Mouse (Mus musculus) forebrain, postnatal 0 days (tissue): ENCODE results near the gene Actr1a. TPM values are rescaled to one million over a fixed set of nuclear protein-coding genes. Genes with fewer than 3 reads are reported as not detected.

Experiments used
- ATAC-seq: fragments of 200-750 bp; cut with Nextera tagmentation; 2 replicates; pipeline ENCODE4 v1.8.0; 2017; ENCODE audit warnings: mild to moderate bottlenecking, moderate library complexity
- DNase-seq: peaks from one replicate; pipeline ENCODE4 v3.0.0-alpha.2; 2015
- H3K27ac ChIP-seq: fragments of 300-500 bp; sonication (generic); 2 replicates; pipeline ENCODE4 v1.5.1; 2014; ENCODE audit warnings: low read depth, mild to moderate bottlenecking, antibody characterized with exemption, low read length, moderate library complexity, mixed read lengths
- H3K27me3 ChIP-seq: fragments of 300-500 bp; sonication (generic); 2 replicates; pipeline ENCODE4 v1.6.1; 2014; ENCODE audit warnings: mild to moderate bottlenecking, low read length, mixed read lengths; ENCODE audit not compliant: insufficient read depth
- H3K36me3 ChIP-seq: fragments of 300-500 bp; sonication (generic); 2 replicates; pipeline ENCODE4 v1.6.1; 2014; ENCODE audit warnings: mild to moderate bottlenecking, moderate library complexity; ENCODE audit not compliant: insufficient read depth
- H3K4me1 ChIP-seq: fragments of 300-500 bp; sonication (generic); 2 replicates; pipeline ENCODE4 v1.6.1; 2014; ENCODE audit warnings: antibody characterized with exemption; ENCODE audit not compliant: insufficient read depth
- H3K4me2 ChIP-seq: fragments of 300-500 bp; sonication (generic); 2 replicates; pipeline ENCODE4 v1.6.1; 2014; ENCODE audit warnings: low read depth, mild to moderate bottlenecking, moderate library complexity
- H3K4me3 ChIP-seq: fragments of 300-500 bp; sonication (generic); 2 replicates; pipeline ENCODE4 v1.5.1; 2014; ENCODE audit warnings: low read depth, low read length, mixed read lengths
- H3K9ac ChIP-seq: fragments of 300-500 bp; sonication (generic); 2 replicates; pipeline ENCODE4 v1.6.1; 2014; ENCODE audit warnings: mild to moderate bottlenecking
- H3K9me3 ChIP-seq: fragments of 300-500 bp; sonication (generic); 2 replicates; pipeline ENCODE4 v1.6.1; 2016; ENCODE audit warnings: low read length
- CTCF ChIP-seq: sonication (generic); IDR thresholded peaks from 2 replicates; pipeline ENCODE4 v1.5.1; 2016; ENCODE audit warnings: antibody characterized with exemption, control low read depth, low read depth
- WGBS: fragments of 180-500 bp; shearing (Covaris S2); extraction: QIAGEN DNeasy Blood & Tissue Kit; methylation state at CpG from one replicate; pipeline ENCODE4 v1.1.7; 2014; 5-methylcytosine and 5-hydroxymethylcytosine counted together
- polyA plus RNA-seq: library from polyadenylated mRNA; unstranded; fragments of >200 nt; fragmentation: Nextera tagmentation; extraction: Ambion mirVana; gene quantifications from 2 replicates; pipeline ENCODE4 v1.2.1, GENCODE M21; 2015
- total RNA-seq: library from RNA; depleted of rRNA; stranded (reverse); fragments of >200 nt; gene quantifications from 2 replicates; pipeline ENCODE4 v1.2.3, GENCODE M21; 2014

The Actr1a gene
- total and polyA plus RNA-seq, 2 experiments from 2014 or later: 367 to 372 TPM

GRCm38 (mm10) chr19:46392018-46392417, 3.5 kb downstream of the Actr1a start:
- H3K36me3 ChIP-seq: peaks cover 10% of the 10 kb centered on the region
- no peak overlapping the region for H3K4me3 ChIP-seq
- no peak overlapping the region for H3K27ac ChIP-seq
- no peaks in the 10 kb centered on the region for H3K27me3 ChIP-seq
- no peaks in the 10 kb centered on the region for H3K9me3 ChIP-seq
- 37% methylated on average over 4 of the region's 4 CpGs for WGBS
- no peak for DNase-seq
- H3K9ac ChIP-seq: no peak overlapping the region
- no peak for ATAC-seq
- no peak overlapping the region for H3K4me2 ChIP-seq
- TF ChIP-seq CTCF: peak; percentile 47
- peaks cover 12% of the 10 kb centered on the region for H3K4me1 ChIP-seq

GRCm38 (mm10) chr19:46389872-46390271, 5.7 kb downstream of the Actr1a start:
- WGBS: 87% methylated on average over 5 of the region's 5 CpGs
- no peak for ATAC-seq
- H3K27ac ChIP-seq: no peak overlapping the region
- peak; percentile 55 for TF ChIP-seq CTCF
- H3K27me3 ChIP-seq: no peaks in the 10 kb centered on the region
- H3K4me3 ChIP-seq: no peak overlapping the region
- no peak overlapping the region for H3K9ac ChIP-seq
- H3K4me1 ChIP-seq: peaks cover 12% of the 10 kb centered on the region
- peaks cover 25% of the 10 kb centered on the region for H3K36me3 ChIP-seq
- no peaks in the 10 kb centered on the region for H3K9me3 ChIP-seq
- no peak for DNase-seq
- H3K4me2 ChIP-seq: no peak overlapping the region

- DNase-seq (no peak), ATAC-seq (no peak)
- Histone ChIP-seq H3K36me3 (peaks cover 91% of the 10 kb centered on the region), H3K9me3 (no peaks in the 10 kb centered on the region), H3K27me3 (no peaks in the 10 kb centered on the region), H3K9ac (no peak overlapping the region), H3K4me2 (no peak overlapping the region), H3K27ac (no peak overlapping the region), H3K4me3 (no peak overlapping the region), H3K4me1 (no peaks in the 10 kb centered on the region)
- no peak for TF ChIP-seq CTCF
- 93% methylated on average over 9 of the region's 9 CpGs for WGBS
Observed at GRCm38 (mm10) chr19:46382275-46382674, 13.3 kb downstream of the Actr1a start.

- DNase-seq (no peak), ATAC-seq (no peak)
- no peak overlapping the region for H3K27ac ChIP-seq
- TF ChIP-seq CTCF: no peak
- H3K4me1 ChIP-seq: no peaks in the 10 kb centered on the region
- WGBS: 52% methylated on average over 4 of the region's 4 CpGs
- no peak overlapping the region for H3K9ac ChIP-seq
- no peaks in the 10 kb centered on the region for H3K27me3 ChIP-seq
- H3K4me2 ChIP-seq: no peak overlapping the region
- peaks cover 49% of the 10 kb centered on the region for H3K36me3 ChIP-seq
- no peaks in the 10 kb centered on the region for H3K9me3 ChIP-seq
- H3K4me3 ChIP-seq: no peak overlapping the region
Observed at GRCm38 (mm10) chr19:46375891-46376290, 19.7 kb downstream of the Actr1a start.

- DNase-seq (peak; percentile 61), ATAC-seq (peak; percentile 53)
- Histone ChIP-seq H3K36me3 (peaks cover 45% of the 10 kb centered on the region), H3K27ac (no peak overlapping the region), H3K4me3 (no peak overlapping the region), H3K9ac (no peak overlapping the region), H3K27me3 (no peaks in the 10 kb centered on the region), H3K4me1 (no peaks in the 10 kb centered on the region), H3K9me3 (no peaks in the 10 kb centered on the region), H3K4me2 (no peak overlapping the region)
- TF ChIP-seq CTCF: no peak
- WGBS: 28% methylated on average over 5 of the region's 5 CpGs
Observed at GRCm38 (mm10) chr19:46375489-46375888, 20.1 kb downstream of the Actr1a start.

- Histone ChIP-seq H3K4me1 (no peaks in the 10 kb centered on the region), H3K9ac (no peak overlapping the region), H3K36me3 (peaks cover 36% of the 10 kb centered on the region), H3K4me2 (no peak overlapping the region), H3K27ac (peak overlapping the region; percentile 48; the same call in 1 of the 2 replicates), H3K9me3 (no peaks in the 10 kb centered on the region), H3K4me3 (no peak overlapping the region), H3K27me3 (no peaks in the 10 kb centered on the region)
- DNase-seq (no peak), ATAC-seq (no peak)
- 48% methylated on average over 21 of the region's 21 CpGs for WGBS
- no peak for TF ChIP-seq CTCF
Observed at GRCm38 (mm10) chr19:46374477-46375088, 21.0 kb downstream of the Actr1a start.

- Histone ChIP-seq H3K4me1 (no peaks in the 10 kb centered on the region), H3K9ac (no peak overlapping the region), H3K9me3 (no peaks in the 10 kb centered on the region), H3K36me3 (0 out of 2 replicates have a peak, but pooled peaks cover 4% of the 10 kb centered on the region), H3K27ac (no peak overlapping the region), H3K4me2 (no peak overlapping the region), H3K27me3 (no peaks in the 10 kb centered on the region), H3K4me3 (no peak overlapping the region)
- ATAC-seq (peak; percentile 74), DNase-seq (no peak)
- WGBS: 19% methylated on average over 4 of the region's 4 CpGs
- peak; percentile 65 for TF ChIP-seq CTCF
Observed at GRCm38 (mm10) chr19:46369204-46369603, 26.3 kb downstream of the Actr1a start.
